Mouse (Mus musculus): Measurements from ENCODE around the gene Rangap1.

Rangap1 gene

DNA sequence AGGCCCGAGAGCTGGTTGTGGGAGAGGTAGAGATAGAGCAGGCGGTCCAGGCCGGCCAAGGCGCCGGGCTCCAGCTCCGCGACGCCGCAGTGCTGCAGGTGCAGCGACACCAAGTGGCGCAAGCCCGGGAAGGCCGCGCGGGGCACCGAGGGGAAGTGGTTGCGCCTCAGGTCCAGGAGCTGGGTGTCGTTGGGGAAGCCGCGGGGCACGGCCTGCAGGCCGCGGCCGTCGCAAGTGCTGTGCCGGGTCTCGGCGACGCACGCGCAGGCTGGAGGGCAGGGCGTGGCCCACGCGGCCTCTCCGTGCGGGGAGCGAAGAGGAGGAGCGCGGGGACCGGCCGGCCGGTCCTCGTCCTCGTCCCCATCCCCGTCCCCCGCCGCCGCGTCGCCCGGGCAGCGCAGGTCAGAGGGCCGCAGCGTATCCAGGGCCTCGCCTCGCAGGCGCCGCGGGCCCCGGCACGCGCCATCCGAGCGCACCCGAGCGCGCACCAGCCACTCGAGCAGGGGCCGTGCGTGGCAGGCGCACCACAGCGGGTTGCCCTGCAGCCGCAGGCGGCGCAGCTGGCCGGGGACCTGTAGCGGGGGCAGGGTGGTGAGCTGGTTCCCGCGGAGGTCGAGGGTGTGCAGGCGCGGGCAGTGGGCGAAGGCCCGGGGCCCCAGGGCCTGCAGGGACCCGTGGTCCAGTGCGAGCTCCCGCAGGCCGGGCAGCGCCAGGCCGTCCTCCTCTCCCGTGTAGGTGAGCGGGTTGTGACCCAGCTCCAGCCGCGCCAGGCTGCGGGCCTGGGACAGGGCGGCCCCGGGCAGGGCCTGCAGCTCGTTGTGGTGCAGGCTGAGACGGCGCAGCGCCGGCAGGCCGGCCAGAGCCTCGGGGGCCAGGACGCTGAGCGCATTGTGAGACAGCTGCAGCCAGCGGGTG, 51.1 kb downstream of the Rangap1 start:
- peak; percentile 88 for DNase-seq

DNA sequence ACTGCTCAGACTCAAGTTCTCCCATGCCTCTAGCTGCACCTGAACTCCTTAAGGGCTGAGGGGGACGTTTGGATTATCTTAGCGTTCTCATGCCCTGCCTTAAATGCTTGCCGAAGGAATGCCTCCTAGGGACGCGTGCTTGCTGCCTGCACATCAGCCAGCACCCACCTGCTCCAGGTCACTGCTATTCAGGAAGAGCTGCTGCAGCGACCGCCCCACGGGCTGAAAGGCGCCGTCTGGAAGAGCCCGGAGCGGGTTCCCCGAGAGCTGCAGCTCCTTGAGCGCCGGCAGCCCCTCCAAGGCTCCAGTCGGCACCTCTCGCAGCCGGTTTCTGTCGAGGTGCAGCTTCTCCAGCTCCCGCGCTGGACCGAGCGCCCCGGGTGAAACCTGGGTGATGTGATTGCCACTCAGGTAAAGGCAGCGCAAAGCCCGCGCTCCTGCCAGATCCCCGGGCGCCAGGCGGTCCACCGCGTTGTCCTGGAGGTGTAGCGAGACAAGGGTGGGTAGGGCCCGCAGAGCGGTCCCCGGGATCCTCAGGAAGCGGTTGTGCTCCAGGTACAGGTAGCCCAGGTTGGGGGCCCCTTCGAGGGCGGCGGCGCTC, 51.9 kb downstream of the Rangap1 start:
- DNase-seq, result no peak

DNA sequence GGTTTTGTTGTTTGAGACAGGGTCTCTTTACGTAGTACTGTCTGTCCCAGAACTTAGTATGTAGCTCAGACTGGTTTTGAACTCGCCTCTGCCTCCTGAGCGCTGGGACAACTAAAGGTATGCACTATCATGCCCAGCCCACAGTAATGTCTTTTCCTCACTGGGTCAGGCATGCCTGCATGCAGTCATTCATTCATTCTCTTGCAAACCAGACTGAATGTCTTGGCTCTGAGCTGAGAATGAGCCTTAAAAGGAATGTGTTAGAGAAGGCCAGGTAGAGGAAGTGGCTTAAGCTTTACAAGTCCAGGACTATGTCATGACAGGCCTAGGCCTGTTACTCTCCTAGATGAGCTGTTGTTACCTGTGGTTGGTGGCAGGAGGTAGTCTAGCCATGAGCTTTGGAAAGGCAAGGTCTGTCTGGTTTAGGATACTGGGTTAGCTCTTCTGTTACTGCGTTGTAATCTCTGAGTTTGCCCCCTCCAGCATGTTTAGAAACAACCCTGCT, 65.0 kb downstream of the Rangap1 start:
- DNase-seq, result no peak

DNA sequence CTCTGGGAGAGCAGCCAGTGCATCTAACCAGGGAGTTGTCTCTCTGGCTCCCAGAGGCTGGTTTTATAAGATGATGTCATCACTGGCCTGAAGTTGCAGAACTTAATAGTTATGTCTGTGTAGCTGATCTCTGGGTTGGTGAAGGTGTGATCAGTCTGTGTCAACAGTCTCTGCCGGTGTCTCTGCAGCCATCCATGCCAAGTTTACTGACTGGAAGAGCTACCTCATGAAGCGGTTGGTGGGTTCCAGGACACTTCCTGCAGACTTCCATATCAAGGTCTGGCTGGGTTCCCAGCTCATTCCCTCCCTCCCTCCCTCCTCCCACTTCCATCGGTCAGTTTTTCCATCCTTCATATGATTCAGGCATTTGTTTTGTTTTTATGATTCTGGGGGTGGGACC, 68.7 kb downstream of the Rangap1 start:
- DNase-seq, result no peak

DNA sequence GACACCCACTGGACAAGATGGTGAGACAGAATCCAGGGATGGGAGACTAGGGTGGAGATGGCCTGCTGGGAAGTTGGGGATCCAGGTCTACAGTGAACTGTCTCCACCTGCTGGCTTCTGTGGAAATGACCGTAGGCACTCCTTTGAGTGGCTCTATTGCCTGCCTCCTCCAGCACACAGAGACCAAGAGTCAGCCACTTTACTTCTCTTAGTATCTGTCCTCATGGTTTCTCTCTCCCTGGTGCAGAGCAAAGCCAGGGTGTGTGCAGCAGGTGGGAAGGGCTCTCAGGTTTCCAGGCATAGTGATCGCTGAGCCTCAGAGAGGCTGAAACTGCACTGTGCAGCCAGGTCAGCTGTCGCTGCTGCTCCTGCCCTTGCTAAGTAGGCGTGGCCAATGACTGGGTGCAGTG, 75.1 kb downstream of the Rangap1 start:
- DNase-seq, result peak; percentile 50

DNA sequence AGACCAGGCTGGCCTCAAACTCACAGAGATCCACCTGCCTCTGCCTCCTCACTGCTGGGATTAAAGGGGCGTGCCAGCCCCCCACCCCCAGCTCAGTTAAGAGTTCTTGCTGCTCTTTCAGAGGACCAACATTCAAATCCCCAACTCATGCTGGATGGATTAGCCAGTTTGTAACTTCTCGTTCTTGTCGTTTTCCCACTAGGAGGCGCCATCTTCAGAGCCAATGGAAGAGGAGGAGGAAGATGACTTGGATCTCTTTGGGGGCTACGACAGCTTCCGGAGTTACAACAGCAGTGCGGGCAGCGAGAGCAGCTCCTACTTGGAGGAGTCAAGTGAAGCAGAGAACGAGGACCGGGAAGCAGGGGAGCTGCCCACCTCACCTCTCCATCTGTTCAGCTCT, 78.4 kb downstream of the Rangap1 start:
- DNase-seq, result no peak

DNA sequence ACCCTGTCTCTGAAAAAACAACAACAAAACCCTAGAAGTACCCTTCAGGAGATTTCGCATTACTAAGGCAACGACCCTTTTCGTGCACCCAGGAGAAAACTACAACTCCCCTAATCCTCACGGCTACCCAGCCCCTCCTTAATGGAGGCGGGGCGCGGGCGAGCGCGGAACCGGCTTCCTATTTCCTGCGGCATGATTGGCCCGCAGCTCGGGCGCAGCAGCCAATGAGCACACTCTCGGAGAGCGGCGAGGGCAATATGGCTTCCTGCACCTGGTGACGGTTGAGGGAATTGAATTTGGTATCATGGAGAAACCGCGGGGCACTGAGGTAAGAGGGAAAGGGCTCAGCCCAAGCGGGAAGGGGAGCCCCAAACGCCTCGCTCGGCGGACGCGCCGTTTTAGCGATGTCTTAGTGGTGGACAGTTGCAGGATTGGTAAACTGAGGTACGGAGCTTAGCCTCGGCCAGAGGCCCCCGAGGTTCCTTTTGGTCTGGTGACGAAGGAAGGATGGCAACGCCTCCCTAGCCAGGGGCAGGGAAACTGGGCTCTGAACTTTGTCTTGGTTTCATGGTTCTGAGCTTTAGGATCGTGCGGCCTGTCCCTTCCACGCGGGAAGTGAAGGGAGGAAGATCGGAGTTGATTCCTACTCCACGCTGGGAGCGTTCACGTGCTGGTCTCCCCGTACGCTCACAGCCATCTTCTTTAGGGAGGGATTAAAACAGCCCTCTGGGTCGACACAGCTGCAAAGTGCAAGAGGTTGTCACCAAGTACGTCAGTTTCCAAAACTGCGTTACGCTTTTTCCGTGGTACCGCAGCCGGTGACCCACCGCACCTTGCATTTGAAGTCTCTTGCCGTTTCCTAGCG, 81.4 kb downstream of the Rangap1 start, which contains the start of gene L3mbtl2:
TSS of gene L3mbtl2 (plus strand) at position 193 of the 865 bp plus-strand sequence.
- DNase-seq, result peak; percentile 90

DNA sequence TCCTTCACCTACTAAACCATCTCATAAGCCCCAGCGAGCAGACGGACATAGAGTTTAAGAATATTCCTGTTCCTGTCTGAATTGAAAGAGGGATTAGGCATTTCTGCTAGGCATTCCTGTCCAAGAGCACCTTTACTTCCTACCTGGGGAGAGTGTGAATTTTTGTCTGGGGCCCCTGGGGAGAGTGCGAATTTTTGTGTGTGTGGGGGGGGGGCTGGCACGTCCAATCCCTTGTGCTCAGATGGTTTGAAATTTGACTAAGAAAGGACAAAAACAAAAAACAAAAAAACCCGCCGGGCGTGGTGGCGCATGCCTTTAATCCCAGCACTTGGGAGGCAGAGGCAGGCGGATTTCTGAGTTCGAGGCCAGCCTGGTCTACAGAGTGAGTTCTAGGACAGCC, 82.0 kb downstream of the Rangap1 start:
- DNase-seq, result no peak

DNA sequence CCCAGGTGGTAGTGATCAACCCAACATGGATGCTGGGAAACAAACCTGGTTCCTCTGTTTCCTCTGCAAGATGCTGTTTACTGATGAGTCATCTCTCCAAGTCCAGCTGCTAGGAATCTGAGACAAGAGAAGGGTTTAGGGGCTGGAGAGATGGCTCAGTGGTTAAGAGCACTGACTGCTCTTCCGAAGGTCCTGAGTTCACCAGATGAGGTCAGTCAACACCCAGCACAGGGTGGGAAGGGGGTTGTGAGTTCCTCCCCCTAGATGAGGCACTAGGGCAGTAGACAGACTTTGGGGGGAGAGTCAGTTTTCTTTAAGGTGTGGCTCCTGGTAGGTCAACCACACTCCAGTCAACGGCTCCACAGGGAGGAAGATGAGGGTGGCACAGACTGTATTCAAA, 83.6 kb downstream of the Rangap1 start:
- DNase-seq, result no peak
